Mouse (Mus musculus): ENCODE data around the gene Card9. TPM values are rescaled to one million over a fixed set of nuclear protein-coding genes. Genes with fewer than 3 reads are reported as not detected.
A peak's percentile ranks its signal among the peaks of the same experiment; 100 is the strongest.

The Card9 gene
- 0.60 and 1.7 TPM in 2 replicates for polyA plus RNA-seq (2015; fragmentation: Nextera tagmentation; extraction: Ambion mirVana)

DNA sequence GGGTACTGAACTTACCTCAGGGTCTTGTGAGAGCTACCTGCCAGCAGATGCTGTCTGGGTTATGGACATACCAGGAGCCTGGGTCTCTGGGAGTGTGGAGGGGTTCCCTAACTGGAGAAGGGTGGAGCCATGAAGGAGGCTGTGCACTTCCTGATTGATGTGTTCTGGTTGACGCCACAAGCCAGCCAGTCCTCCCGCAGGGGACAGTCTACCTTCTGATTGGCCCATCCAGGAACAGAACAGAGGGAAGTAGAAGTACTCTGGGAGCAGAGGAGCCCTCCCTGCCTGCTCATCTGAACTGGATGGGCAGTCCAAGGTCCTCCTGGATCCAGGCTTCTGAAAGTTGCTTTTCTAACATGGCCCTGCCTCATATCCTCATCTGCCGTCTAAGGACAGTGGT is at the start of gene Card9:
Gene Card9, minus strand, starts transcription at position 147 of the 400 bp plus-strand sequence.
- H3K36me3 ChIP-seq: peaks cover 8% of the 10 kb centered on the region
- no peak within 1 kb of the TSS for H3K9ac ChIP-seq
- no peaks in the 10 kb centered on the region for H3K9me3 ChIP-seq (replicated peaks)
- peaks cover 23% of the 10 kb centered on the region for H3K4me1 ChIP-seq (replicated peaks)
- ATAC-seq (replicated peaks; ENCODE audit: insufficient number of reproducible peaks, insufficient read depth, low FRiP score, low read depth): no peak
- H3K27ac ChIP-seq: no peak within 1 kb of the TSS
- H3K27me3 ChIP-seq: no peaks in the 10 kb centered on the region
- no peak within 1 kb of the TSS for H3K4me3 ChIP-seq
- H3K4me2 ChIP-seq: no peak within 1 kb of the TSS
- 52% methylated on average over 3 of the region's 3 CpGs for WGBS

DNA sequence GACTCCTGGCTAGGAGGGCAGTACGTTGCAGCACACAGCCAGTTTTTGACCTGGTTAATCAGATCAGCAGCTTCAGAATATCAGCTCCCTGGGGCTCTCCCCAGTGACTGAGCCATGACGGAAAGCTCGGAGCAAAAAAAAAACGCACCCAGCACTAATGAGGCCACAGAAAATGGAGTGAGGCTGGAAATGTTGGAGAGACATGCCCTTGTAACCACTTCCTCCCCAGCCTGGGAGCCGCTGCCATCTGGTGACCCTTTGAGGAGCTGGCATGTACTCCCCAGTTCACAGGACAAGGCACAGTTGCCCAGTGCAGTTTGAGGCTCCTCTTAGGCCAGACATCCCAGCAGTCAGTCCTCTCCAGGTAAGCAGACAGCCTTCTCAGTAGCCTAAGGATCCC is 49.4 kb upstream of the Card9 start:
- Histone ChIP-seq H3K36me3 (peaks cover 41% of the 10 kb centered on the region), H3K4me3 (no peak overlapping the region), H3K4me2 (no peak overlapping the region), H3K9me3 (replicated peaks) (no peaks in the 10 kb centered on the region), H3K9ac (no peak overlapping the region), H3K4me1 (replicated peaks) (peaks cover 33% of the 10 kb centered on the region), H3K27me3 (no peaks in the 10 kb centered on the region), H3K27ac (no peak overlapping the region)
- no peak for ATAC-seq (replicated peaks; ENCODE audit: insufficient number of reproducible peaks, insufficient read depth, low FRiP score, low read depth)
- 71% methylated on average over 5 of the region's 5 CpGs for WGBS

DNA sequence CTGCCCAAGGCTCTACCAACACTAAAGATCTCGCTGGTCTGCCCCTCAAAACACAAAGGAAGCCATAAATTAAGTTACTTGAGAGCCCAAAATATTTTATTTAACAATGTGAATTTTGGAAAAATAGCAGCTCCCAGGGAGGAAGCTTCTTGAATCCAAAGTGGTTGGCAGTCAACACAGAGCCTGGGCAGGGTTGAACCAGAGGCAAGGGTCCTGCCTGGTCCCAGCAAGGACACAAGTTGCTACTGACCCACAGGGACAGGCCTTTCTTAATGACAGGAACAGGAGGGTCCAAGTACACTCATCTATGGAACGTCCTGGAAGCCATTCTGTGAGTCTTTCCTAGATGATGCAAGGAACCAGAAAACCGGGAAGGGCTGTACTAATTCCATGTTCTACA is 48.6 kb upstream of the Card9 start:
- Histone ChIP-seq H3K9me3 (replicated peaks) (no peaks in the 10 kb centered on the region), H3K36me3 (peaks cover 34% of the 10 kb centered on the region), H3K27me3 (no peaks in the 10 kb centered on the region), H3K9ac (0 out of 2 replicates have a peak overlapping the region, but pooled peaks have one; percentile 16), H3K4me2 (peak overlapping the region; percentile 73), H3K27ac (no peak overlapping the region), H3K4me1 (replicated peaks) (peaks cover 33% of the 10 kb centered on the region), H3K4me3 (peak overlapping the region; percentile 75)
- WGBS: 57% methylated on average over 3 of the region's 3 CpGs
- no peak for ATAC-seq (replicated peaks; ENCODE audit: insufficient number of reproducible peaks, insufficient read depth, low FRiP score, low read depth)

DNA sequence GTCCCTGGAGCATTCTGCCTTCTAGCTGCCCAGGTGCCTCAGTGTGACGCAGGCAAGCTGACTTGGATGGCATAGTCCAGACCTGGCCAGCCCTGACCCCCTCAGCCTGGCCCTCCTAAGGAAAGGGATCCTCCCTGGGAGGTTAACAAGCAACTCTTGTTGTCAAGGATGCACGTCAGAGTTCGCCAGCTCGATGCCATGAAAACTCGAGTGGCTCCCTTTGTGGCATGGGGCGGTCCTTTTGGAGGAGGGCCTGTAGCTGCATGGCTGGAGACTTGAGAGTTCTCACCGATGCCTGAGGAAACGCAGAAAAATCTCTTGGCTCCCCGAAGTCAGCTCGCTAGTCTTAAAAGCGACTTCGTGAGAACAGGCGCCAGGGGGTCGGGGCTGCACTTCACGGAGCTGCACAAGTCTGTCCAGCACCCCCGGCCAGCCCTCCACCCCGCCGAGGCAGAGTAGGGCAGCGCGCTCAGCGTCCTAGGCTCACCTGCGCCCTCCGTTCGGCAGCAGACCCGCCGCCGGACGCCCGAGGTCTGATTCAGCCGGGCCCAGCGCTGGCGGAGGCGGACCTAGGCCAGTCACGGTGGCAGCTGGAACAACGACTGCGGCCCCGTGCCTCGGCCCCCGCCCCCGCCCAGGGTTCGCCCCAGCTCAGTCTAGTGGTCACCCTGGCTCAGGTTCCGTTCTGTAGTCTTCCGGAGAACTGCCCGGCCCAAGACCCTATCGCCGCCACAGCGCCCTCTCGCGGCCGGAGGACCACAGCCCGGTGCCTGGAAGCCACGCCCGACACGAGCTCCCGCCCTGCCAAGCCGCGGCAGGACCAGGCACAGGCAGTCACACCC is 48.0 kb upstream of the Card9 start, which contains the start of gene Inpp5e:
Gene Inpp5e, minus strand, starts transcription at position 689 of the 842 bp plus-strand sequence.
- H3K27ac ChIP-seq: peak within 1 kb of the TSS; percentile 76

DNA sequence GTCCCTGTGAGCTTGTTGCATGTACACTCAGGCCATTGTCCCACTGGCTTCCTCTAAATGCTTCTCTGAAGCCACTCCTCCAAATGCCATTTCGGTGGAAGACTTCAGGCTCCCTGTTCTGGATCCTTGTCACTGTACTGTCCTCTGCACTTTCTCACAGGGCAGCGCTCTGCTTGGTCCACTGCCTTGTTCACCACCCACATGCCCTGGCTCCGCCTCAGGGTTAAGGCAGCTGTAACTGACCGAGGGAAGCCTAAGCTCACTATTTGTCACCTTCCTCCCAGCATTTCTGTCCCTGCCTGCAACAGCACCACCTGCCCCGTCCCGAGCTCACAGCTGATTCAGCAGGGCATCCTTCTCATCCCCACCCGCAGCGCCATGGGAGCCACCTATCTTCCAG is 42.6 kb upstream of the Card9 start:
- 70% methylated on average over 8 of the region's 8 CpGs for WGBS
- Histone ChIP-seq H3K4me2 (no peak overlapping the region), H3K27ac (no peak overlapping the region), H3K27me3 (no peaks in the 10 kb centered on the region), H3K36me3 (peaks cover 35% of the 10 kb centered on the region), H3K9me3 (replicated peaks) (no peaks in the 10 kb centered on the region), H3K9ac (no peak overlapping the region), H3K4me3 (no peak overlapping the region), H3K4me1 (replicated peaks) (peaks cover 28% of the 10 kb centered on the region)
- ATAC-seq (replicated peaks; ENCODE audit: insufficient number of reproducible peaks, insufficient read depth, low FRiP score, low read depth): no peak

More for the DNA sequence above, 48.0 kb upstream of the Card9 start, which contains the start of gene Inpp5e:
- H3K4me3 ChIP-seq: peak within 1 kb of the TSS; percentile 75
- peak; percentile 94 for ATAC-seq (replicated peaks; ENCODE audit: insufficient number of reproducible peaks, insufficient read depth, low FRiP score, low read depth)
- H3K4me1 ChIP-seq (replicated peaks): peaks cover 33% of the 10 kb centered on the region
- peak within 1 kb of the TSS; percentile 88 for H3K9ac ChIP-seq
- WGBS: under 1% methylated on average over 57 of the region's 57 CpGs
- H3K27me3 ChIP-seq: no peaks in the 10 kb centered on the region
- peak within 1 kb of the TSS; percentile 73 for H3K4me2 ChIP-seq
- H3K9me3 ChIP-seq (replicated peaks): no peaks in the 10 kb centered on the region
- H3K36me3 ChIP-seq: peaks cover 28% of the 10 kb centered on the region

DNA sequence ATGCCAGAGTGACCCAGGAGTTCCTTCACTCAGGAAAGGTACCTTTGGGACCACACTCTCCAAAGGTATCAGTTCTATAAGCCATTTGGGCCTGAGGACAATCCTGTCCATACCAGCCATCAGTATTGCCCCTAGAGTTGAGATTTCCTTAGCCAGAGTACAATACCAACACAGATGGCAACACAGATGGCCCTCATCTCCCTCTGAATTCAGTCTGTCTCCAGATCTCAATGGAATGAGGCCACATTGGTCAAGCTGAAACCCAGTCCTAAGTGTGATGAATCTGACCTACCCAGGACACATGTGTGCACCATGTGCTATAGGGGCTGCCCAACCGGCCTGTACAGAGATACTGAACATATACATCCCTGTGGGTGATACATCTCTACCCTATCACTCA is 41.5 kb upstream of the Card9 start:
- Histone ChIP-seq H3K4me3 (no peak overlapping the region), H3K4me1 (replicated peaks) (peaks cover 18% of the 10 kb centered on the region), H3K4me2 (no peak overlapping the region), H3K36me3 (peaks cover 41% of the 10 kb centered on the region), H3K27me3 (no peaks in the 10 kb centered on the region), H3K9ac (no peak overlapping the region), H3K27ac (no peak overlapping the region), H3K9me3 (replicated peaks) (no peaks in the 10 kb centered on the region)
- WGBS: 78% methylated on average over 1 of the region's 1 CpGs
- no peak for ATAC-seq (replicated peaks; ENCODE audit: insufficient number of reproducible peaks, insufficient read depth, low FRiP score, low read depth)

DNA sequence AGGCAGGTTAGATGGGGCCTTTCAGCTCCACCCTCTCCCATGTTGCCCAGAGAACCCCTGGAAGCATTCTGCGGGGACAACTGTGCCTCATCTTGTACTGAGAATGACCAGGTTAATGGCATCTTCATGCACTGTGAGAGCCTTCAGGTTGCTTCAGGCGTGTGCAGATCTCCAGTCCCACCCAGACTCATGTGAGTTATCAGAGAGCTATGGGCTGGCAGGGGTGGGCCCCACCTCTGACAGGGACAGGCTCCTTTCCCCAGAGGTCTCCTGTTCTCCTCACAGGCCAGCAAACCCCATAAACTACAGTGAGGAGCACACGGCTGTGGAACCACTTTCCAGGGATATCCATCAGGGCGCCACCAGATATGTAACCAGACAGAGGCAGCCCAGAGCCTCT is 40.3 kb upstream of the Card9 start:
- no peak for ATAC-seq (replicated peaks; ENCODE audit: insufficient number of reproducible peaks, insufficient read depth, low FRiP score, low read depth)
- Histone ChIP-seq H3K27ac (no peak overlapping the region), H3K4me2 (no peak overlapping the region), H3K36me3 (peaks cover 53% of the 10 kb centered on the region), H3K9me3 (replicated peaks) (no peaks in the 10 kb centered on the region), H3K9ac (no peak overlapping the region), H3K27me3 (no peaks in the 10 kb centered on the region), H3K4me1 (replicated peaks) (peaks cover 5% of the 10 kb centered on the region), H3K4me3 (no peak overlapping the region)
- WGBS: 85% methylated on average over 4 of the region's 4 CpGs

DNA sequence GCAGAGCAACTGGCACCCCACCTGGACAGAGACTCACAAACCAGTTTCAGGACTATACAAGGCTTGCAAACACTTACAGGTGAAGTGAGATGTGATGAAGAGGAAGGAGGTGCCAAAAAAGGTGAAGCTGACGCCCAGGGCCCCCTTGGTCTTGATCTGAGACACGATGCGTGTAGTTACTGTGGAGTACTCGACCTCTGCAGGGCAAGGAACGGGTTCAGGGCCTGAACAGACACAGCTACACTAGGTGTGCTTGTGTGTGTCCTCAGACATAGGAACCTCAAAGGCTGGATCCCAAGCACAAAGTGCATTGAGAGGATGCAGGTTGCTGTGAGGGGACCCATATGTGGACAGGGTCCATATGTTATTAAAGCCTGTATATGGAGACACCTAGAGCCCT is 39.6 kb upstream of the Card9 start:
- Histone ChIP-seq H3K27ac (no peak overlapping the region), H3K27me3 (no peaks in the 10 kb centered on the region), H3K36me3 (peaks cover 61% of the 10 kb centered on the region), H3K4me1 (replicated peaks) (no peaks in the 10 kb centered on the region), H3K4me3 (no peak overlapping the region), H3K9me3 (replicated peaks) (no peaks in the 10 kb centered on the region), H3K9ac (no peak overlapping the region), H3K4me2 (no peak overlapping the region)
- 83% methylated on average over 5 of the region's 5 CpGs for whole genome bisulfite sequencing
- ATAC-seq (replicated peaks; ENCODE audit: insufficient number of reproducible peaks, insufficient read depth, low FRiP score, low read depth): no peak

DNA sequence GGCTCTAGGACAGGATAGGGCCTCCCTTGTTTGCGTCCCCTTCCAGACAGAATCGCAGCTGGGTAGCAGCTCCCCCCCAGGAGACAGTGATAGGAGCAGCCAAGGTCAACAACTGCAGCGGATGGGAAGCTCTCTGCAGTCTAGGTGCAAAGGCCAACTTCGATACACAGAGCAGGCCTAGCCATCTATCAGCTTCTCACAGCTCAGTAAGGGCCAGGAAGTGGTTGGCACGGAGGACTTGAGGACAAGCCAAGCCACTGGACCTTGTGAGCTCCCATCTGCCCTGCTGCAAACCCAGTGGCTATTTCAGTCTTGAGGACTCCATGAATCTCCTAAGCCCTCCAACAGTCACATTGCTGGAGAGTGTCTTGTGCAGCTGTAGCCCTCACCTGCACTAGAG is 38.9 kb upstream of the Card9 start:
- H3K27me3 ChIP-seq: no peaks in the 10 kb centered on the region
- no peak overlapping the region for H3K4me3 ChIP-seq
- H3K4me1 ChIP-seq (replicated peaks): no peaks in the 10 kb centered on the region
- H3K27ac ChIP-seq: no peak overlapping the region
- ATAC-seq (replicated peaks; ENCODE audit: insufficient number of reproducible peaks, insufficient read depth, low FRiP score, low read depth): peak; percentile 43; the same call in 1 of the 2 replicates
- H3K9me3 ChIP-seq (replicated peaks): no peaks in the 10 kb centered on the region
- H3K4me2 ChIP-seq: no peak overlapping the region
- H3K36me3 ChIP-seq: peaks cover 67% of the 10 kb centered on the region
- 65% methylated on average over 5 of the region's 5 CpGs for WGBS
- no peak overlapping the region for H3K9ac ChIP-seq

DNA sequence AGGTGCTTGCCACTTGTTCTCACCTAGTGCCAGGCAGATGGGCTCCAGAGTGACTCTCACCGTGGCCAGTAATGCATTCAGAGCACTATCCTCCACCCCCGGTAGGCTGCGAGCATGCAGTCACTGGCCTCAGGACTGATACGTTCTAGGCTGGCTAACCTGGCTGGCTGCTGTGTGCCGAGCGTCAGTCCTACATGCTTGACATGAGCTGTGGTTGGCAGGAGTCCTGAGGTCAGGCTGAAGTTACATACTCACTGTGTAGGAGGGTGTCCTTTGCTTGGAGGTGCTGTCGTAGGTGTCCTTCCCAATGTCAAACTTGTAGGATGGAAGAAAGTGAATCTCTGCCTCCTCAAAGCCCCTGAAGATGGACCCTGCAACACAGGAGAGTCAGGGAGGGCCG is 38.3 kb upstream of the Card9 start:
- no peaks in the 10 kb centered on the region for H3K9me3 ChIP-seq (replicated peaks)
- H3K27me3 ChIP-seq: no peaks in the 10 kb centered on the region
- 82% methylated on average over 8 of the region's 8 CpGs for WGBS
- no peaks in the 10 kb centered on the region for H3K4me1 ChIP-seq (replicated peaks)
- no peak overlapping the region for H3K9ac ChIP-seq
- no peak for ATAC-seq (replicated peaks; ENCODE audit: insufficient number of reproducible peaks, insufficient read depth, low FRiP score, low read depth)
- H3K36me3 ChIP-seq: peaks cover 74% of the 10 kb centered on the region
- no peak overlapping the region for H3K4me3 ChIP-seq
- H3K27ac ChIP-seq: no peak overlapping the region
- H3K4me2 ChIP-seq: no peak overlapping the region

DNA sequence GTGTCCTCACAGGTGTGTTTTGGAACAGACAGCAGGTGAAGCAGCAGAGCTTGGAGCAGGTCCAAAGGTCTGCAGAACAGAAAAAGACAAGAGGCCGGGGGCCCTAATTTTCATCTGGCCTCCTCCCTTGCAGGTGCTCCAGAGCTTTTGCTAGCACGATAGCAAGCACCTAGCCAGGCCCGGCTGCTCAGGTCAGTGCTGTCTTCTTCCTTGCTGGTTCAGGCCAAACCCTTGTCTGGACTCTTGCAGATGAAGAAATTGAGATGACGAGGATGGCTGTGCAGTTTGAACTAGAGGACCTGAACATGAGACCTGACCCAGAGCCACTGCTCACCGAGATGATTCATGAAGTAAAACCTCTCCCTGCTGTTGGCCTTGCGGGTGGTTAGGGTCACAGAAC is 30.9 kb upstream of the Card9 start:
- 88% methylated on average over 6 of the region's 6 CpGs for WGBS
- H3K27me3 ChIP-seq: no peaks in the 10 kb centered on the region
- H3K9me3 ChIP-seq (replicated peaks): no peaks in the 10 kb centered on the region
- no peak overlapping the region for H3K27ac ChIP-seq
- H3K36me3 ChIP-seq: peaks cover 72% of the 10 kb centered on the region
- H3K4me1 ChIP-seq (replicated peaks): peaks cover 21% of the 10 kb centered on the region
- H3K4me3 ChIP-seq: no peak overlapping the region
- H3K4me2 ChIP-seq: no peak overlapping the region
- no peak overlapping the region for H3K9ac ChIP-seq
- ATAC-seq (replicated peaks; ENCODE audit: insufficient number of reproducible peaks, insufficient read depth, low FRiP score, low read depth): no peak

DNA sequence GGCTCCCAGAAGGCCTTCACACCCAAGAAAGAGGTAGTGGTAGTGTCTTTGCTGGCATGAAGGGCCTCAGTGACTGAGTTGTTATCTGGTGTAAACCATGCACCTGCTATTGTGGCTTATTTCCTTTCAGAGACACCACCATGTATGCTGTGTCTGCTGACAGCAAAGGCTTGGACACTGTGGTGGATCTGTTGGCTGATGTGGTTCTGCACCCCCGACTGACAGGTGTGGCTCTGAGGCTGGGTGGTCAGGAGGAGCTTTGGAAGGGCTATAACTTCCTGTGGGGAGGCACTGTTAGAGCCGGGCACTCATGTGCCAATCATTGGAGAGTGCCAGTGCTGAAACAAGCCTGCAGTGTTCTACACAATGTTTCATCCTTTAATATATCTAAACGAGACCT is 30.2 kb upstream of the Card9 start:
- Histone ChIP-seq H3K27ac (no peak overlapping the region), H3K9me3 (replicated peaks) (no peaks in the 10 kb centered on the region), H3K4me2 (no peak overlapping the region), H3K9ac (no peak overlapping the region), H3K27me3 (no peaks in the 10 kb centered on the region), H3K4me1 (replicated peaks) (peaks cover 21% of the 10 kb centered on the region), H3K36me3 (peaks cover 71% of the 10 kb centered on the region), H3K4me3 (no peak overlapping the region)
- ATAC-seq (replicated peaks; ENCODE audit: insufficient number of reproducible peaks, insufficient read depth, low FRiP score, low read depth): no peak
- WGBS: 78% methylated on average over 3 of the region's 3 CpGs
